Mouse (Mus musculus): ENCODE measurements around the gene Smchd1. TPM values are rescaled to one million over a fixed set of nuclear protein-coding genes. Genes with fewer than 3 reads are reported as not detected.

Gene Smchd1
- polyA plus RNA-seq, 1 experiment = 9.3 TPM

DNA sequence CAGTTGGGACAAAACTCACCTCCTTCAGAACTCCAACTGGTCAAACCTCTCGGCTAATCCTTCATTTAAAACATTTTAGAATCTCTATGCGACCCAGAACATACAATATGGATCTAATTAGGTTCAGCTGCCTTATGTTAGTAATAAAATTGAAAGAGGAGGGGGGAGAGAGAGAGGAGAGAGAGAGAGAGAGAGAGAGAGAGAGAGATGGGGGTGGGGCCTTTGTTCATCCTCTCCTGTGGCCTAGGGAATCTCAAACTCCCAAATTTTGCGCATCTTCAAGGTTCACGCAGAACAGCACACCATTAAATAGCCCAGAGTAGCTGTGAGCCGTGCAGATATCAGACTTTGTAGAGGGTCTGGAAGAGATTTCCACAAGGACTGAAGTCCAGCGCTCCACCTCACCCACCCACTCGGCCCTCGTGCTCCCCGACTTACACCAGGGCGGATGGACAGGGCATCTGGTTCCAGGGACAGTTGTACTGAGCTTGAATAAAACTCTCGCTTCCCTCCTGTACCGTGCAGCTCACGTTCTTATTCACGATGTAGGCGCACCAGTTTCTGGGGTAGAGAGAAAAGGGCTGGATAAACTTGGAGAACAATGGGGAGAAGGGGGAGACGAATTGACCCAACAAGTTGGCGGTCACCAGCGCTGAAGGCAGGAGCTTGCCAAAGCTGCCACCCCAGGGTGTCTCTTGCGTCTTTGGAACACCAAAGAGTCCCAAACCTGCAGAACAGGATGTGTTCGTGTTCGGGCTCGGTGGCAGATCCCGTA lies 165.2 kb downstream of the Smchd1 start:
- DNase-seq (ENCODE audit: low read depth) = no peak

DNA sequence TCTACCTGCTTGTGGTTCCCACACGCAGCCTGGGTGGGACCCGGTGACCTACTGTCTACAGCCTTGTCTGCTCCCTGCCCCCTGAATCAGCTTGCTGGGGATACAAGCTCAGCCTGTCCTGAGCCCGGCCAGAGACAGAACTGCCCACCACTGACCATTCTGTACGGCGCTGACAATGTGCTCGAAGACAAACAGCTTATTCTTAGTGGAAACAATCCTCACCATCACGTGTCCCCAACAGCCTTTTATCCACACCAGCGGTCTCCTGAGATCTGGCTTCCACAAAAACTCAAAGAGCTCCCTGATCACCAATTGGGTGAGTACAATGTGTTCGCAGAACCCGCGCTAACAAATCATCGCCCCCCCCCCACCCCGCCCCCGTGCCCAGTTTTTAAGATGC lies 166.0 kb downstream of the Smchd1 start:
- DNase-seq (ENCODE audit: low read depth) = no peak

DNA sequence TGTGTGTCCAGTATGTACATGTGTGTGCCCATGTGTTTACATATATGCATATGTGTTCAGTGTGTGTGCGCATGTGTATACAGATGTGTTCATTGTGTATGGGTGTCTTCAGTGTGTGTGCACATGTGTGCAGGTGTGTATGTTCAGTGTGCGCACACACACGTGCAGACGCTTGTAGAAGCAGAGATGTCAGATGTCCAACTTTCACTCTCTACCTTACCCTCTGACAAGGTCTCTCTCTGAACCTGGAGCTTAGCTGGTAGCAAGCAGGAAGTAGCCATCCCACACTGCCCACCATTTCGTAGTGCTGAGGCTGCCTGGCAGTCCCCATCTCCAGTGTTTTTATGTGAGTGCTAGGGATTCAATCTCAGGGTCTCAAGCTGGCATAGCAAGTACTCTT lies 166.8 kb downstream of the Smchd1 start:
- DNase-seq (ENCODE audit: low read depth) = no peak

DNA sequence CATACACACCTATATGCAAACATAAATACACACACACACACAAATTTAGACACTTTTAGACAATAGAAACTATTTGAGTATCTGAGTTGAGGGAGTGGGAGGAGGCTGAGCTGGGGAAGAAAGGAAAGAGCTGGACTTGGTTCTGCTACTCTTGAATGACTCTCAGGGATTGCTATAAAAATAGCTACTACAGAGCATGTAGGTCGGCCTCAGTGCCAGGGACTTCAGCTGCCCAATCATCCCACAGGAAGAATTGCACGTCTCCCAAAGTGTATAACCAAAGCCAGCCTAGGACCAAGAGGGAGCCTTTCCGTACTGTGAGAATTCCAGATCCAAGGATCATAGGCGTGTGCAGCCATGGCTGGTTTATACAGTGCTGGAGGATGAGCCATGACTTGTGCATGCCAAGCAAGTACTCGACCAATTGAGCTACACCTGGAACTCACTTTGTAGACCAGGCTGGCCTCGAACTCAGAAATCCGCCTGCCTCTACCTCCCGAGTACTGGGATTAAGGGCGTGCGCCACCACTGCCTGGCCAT lies 167.8 kb downstream of the Smchd1 start:
- no peak for DNase-seq (ENCODE audit: low read depth)

DNA sequence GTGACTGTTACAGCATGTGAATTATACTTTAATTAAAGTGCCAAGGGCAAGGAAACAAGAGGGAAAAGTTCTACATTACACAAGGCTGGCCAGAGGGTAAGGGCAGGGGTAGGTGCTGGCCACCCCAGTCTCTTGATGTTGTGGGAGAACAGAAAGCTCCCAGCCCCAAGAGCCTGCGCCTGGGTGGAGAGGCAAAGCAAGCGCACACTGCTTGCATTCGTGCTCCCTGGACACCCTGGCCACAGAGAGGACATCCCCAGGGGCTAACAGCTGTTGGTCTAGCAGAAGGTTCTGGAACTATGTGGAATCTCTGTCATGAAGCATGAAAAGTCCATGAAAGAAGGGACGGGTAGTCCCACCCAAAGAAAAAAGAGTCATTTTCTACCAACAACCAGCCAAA lies 168.4 kb downstream of the Smchd1 start:
- DNase-seq (ENCODE audit: low read depth) = no peak

DNA sequence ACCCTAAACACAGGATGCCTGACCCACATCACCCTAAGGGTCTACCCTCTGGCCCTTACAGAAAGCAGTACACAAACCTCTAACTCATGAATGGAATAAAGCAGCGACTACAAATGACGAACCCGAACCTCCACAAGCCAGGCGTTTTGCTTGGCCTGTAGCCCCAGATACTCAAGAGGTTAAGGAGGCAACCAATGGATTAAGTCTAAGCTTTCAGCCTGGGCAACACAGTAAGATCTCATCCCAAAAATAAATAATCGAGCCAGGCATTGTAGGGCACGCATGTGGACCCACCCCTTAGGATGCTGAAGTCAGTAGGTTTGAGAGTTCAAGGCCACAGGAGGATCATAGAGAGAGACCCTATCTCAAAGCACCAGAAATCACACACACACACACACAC lies 169.1 kb downstream of the Smchd1 start:
- DNase-seq (ENCODE audit: low read depth) = no peak

DNA sequence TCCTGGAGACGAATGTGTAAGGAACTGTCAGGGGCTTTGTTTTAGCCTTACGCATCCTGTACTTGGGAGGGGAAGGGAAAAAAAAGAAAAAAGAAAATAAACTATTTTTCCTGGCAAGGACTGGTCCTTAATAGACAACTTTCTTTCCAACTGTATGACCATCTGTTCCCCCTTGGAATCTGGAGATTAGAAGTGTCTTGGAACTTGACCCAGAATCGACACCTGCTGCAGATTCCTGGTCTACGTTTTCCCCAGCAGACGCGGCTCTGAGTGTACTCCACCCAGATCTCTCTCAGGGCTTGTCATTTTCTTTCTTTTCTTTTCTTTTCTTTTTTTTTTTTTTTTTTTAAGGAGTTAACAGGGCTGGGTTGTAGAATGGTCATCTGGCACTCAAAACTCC lies 171.7 kb downstream of the Smchd1 start:
- no peak for DNase-seq (ENCODE audit: low read depth)

DNA sequence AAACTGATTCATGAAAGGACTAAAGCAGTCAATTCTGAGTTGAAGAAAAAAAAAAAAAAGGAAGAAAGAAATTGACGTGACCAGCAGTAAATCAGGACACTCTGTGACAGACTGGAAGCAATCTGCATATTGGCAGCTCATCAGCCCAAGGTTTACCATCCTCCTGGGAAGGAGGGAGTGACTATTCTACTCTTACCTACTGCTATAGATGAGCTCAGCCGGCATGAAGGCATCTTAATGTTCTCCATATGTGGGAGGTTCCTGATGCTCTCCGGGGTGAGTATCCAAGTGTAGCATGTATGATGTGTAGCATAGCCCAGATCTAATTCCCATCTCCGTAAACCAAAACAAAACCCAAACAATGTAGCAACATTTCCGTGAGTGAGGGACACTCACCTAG lies 173.7 kb downstream of the Smchd1 start:
- no peak for DNase-seq (ENCODE audit: low read depth)

DNA sequence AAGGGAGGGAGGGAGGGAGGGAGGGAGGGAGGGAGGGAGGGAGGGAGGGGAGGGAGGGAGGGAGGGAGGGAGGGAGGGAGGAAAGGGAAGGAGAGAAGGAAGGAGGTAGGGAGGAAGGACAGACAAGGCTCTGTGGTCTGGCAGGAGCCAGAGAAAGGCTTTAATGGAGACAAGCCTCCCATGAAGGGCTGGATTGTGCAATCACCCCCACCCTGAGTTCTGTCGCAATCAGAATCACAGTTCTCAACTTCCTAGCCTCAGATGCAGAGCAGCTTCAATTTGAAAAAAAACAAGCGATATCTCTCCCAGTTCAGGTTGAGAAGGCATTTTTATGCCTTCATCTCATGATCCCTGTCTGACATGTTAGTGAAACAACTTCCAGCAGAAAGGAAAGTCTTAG lies 174.8 kb downstream of the Smchd1 start:
- DNase-seq (ENCODE audit: low read depth) = no peak

DNA sequence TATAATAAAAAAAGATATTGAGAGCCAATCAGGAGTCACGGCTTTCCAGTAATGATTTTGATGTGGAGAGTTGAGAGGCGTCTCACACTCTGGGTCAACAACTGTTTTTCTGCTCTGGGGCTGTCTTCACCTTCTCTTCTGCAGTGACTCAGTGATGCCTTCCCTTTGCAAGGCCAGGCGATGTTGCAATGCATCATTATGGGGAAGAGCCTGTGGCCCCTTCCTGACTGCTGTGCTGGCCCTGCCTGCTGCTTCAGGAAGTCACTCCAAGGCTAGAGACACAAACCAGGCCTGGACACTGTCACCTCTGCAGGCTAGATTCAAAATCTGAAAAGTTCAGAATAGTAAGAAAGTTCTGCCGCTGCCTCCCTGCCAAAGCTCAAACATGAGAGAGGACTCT lies 175.3 kb downstream of the Smchd1 start:
- DNase-seq (ENCODE audit: low read depth) = no peak

DNA sequence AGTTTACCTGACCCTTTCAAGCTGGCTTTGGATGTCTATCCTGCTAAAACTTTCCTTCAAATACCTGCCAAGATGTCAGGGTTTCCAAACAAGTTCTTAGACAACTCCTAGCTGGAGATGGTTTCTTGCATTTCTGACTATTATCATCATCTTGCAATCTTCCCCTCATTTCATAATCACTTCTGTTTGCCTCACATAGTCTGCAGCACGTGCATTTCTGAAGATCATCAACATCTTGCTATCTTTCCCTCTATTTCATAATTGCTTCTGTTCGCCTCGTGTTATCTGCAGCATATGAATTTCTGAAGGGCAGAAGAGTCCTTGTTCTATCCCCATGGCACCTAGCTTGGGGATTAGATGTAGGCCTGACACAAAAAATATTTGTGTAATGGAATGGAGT lies 180.6 kb downstream of the Smchd1 start:
- DNase-seq (ENCODE audit: low read depth) = no peak

Other genes with a start within 250 kb of the Smchd1 start
- 9.9 and 10.1 TPM in 2 replicates for gene Emilin2, start 163.4 kb downstream of the Smchd1 start, polyA plus RNA-seq (2012; rRNA removed)
- 1.0 and 1.1 TPM in 2 replicates for gene Gm4707, start 15.4 kb downstream of the Smchd1 start, polyA plus RNA-seq (2012; rRNA removed)
- gene Ndc80, start 51.5 kb upstream of the Smchd1 start, polyA plus RNA-seq (2012; rRNA removed) = 0.19 and 0.20 TPM in 2 replicates
- gene Spdya, start 76.7 kb upstream of the Smchd1 start, polyA plus RNA-seq (2012; rRNA removed) = 0.09 and 0.37 TPM in 2 replicates
- gene Wdr43, start 140.6 kb upstream of the Smchd1 start, polyA plus RNA-seq (2012; rRNA removed) = 6.6 TPM in 2 replicates
- gene Togaram2, start 197.9 kb upstream of the Smchd1 start, polyA plus RNA-seq (2012; rRNA removed) = 2.5 and 2.7 TPM in 2 replicates